Mouse (Mus musculus) myocyte (in vitro differentiated cells): Measurements from ENCODE around the gene Blvrb. TPM values are rescaled to one million over a fixed set of nuclear protein-coding genes. Genes with fewer than 3 reads are reported as not detected.
"Not testable (repeated sequence)": the region's sequence is repeated elsewhere in the genome, so short reads cannot be mapped to it uniquely, and the experiment has no call there.

ENCODE experiments used
- H3K27me3 ChIP-seq: one replicate; pipeline ENCODE4 v1.6.1; 2011; ENCODE audit not compliant: control insufficient read depth, insufficient read depth, insufficient read length
- H3K36me3 ChIP-seq: one replicate; pipeline ENCODE4 v1.6.1; 2011; ENCODE audit not compliant: control insufficient read depth, insufficient read depth
- H3K4me2 ChIP-seq: one replicate; pipeline ENCODE4 v1.6.1; 2011; ENCODE audit warnings: low read depth, control low read depth
- H3K4me3 ChIP-seq: one replicate; pipeline ENCODE4 v1.5.1; 2011; ENCODE audit warnings: mild to moderate bottlenecking, control low read depth, moderate library complexity
- H3K79me2 ChIP-seq: one replicate; pipeline ENCODE4 v1.6.1; 2011; ENCODE audit not compliant: control insufficient read depth, insufficient read depth
- H3ac ChIP-seq: one replicate; pipeline ENCODE4 v1.6.1; 2011; ENCODE audit not compliant: control insufficient read depth, insufficient read length
- CEBPB ChIP-seq: IDR thresholded peaks from 2 replicates; pipeline ENCODE4 v1.6.1; 2011; ENCODE audit warnings: mild to moderate bottlenecking, moderate library complexity; ENCODE audit not compliant: poor library complexity, insufficient read depth, severe bottlenecking
- E2F4 ChIP-seq: IDR thresholded peaks from one replicate; pipeline ENCODE4 v1.6.1; 2011; ENCODE audit warnings: mild to moderate bottlenecking, control low read depth, moderate library complexity; ENCODE audit not compliant: insufficient read depth
- MAX ChIP-seq: IDR thresholded peaks from one replicate; pipeline ENCODE4 v1.6.1; 2011; ENCODE audit warnings: low read depth, mild to moderate bottlenecking, control low read depth
- MYOD1 ChIP-seq, 3 experiments: IDR thresholded peaks; one replicate each; pipeline ENCODE4 v1.6.1; 2011; ENCODE audit warnings: control low read depth in 2 of 3, low read depth in 2 of 3, mild to moderate bottlenecking in 2 of 3, moderate library complexity in 1 of 3; ENCODE audit not compliant: insufficient read length in 2 of 3, control insufficient read depth in 1 of 3
- MYOG ChIP-seq, 3 experiments: IDR thresholded peaks; one replicate each; pipeline ENCODE4 v1.6.1; 2011; ENCODE audit warnings: control low read depth in 2 of 3, low read depth in 2 of 3, mild to moderate bottlenecking in 2 of 3; ENCODE audit not compliant: insufficient read length in 2 of 3, control insufficient read depth in 1 of 3, insufficient read depth in 1 of 3
- POLR2A ChIP-seq: IDR thresholded peaks from one replicate; pipeline ENCODE4 v1.6.1; 2011; ENCODE audit warnings: low read depth, mild to moderate bottlenecking, control low read depth, moderate library complexity; ENCODE audit not compliant: insufficient read length
- POLR2AphosphoS2 ChIP-seq: IDR thresholded peaks from one replicate; pipeline ENCODE4 v1.6.1; 2011; ENCODE audit warnings: low read depth, control low read depth; ENCODE audit not compliant: insufficient read length
- REST ChIP-seq: IDR thresholded peaks from one replicate; pipeline ENCODE4 v1.6.1; 2011; ENCODE audit warnings: mild to moderate bottlenecking, control low read depth, moderate library complexity; ENCODE audit not compliant: insufficient read depth, insufficient read length
- SRF ChIP-seq: IDR thresholded peaks from one replicate; pipeline ENCODE4 v1.6.1; 2011; ENCODE audit warnings: low read depth; ENCODE audit not compliant: control insufficient read depth, insufficient read length
- TCF12 ChIP-seq: IDR thresholded peaks from one replicate; pipeline ENCODE4 v1.6.1; 2011; ENCODE audit warnings: mild to moderate bottlenecking, control low read depth; ENCODE audit not compliant: poor library complexity, insufficient read depth, severe bottlenecking
- TCF3 ChIP-seq: IDR thresholded peaks from one replicate; pipeline ENCODE4 v1.6.1; 2011; ENCODE audit warnings: low read depth, control low read depth; ENCODE audit not compliant: insufficient read length
- USF1 ChIP-seq: IDR thresholded peaks from one replicate; pipeline ENCODE4 v1.6.1; 2011; ENCODE audit warnings: low read depth, mild to moderate bottlenecking, control low read depth, moderate library complexity
- polyA plus RNA-seq: library from polyadenylated mRNA; unstranded; fragments of >200 nt; fragmentation: generic; extraction: Trizol; gene quantifications from one replicate; pipeline ENCODE4 v1.2.1, GENCODE M21; 2012; ENCODE audit warnings: missing spikeins

Blvrb gene
- polyA plus RNA-seq, 1 experiment: 58.4 TPM

GRCm38 (mm10) chr7:27493450-27493849, 45.7 kb downstream of the Blvrb start:
- Histone ChIP-seq H3K79me2 (peaks cover 15% of the 10 kb centered on the region), H3K4me3 (no peak overlapping the region), H3K4me2 (no peak overlapping the region), H3K27me3 (no peaks in the 10 kb centered on the region), H3ac (no peak overlapping the region), H3K36me3 (no peaks in the 10 kb centered on the region)
- TF ChIP-seq REST (no peak), MAX (no peak), SRF (no peak), TCF3 (no peak), E2F4 (no peak), MYOG (IDR thresholded peaks at IDR 0.05; ENCODE audit: control insufficient read depth in 1 of 3, insufficient read depth in 1 of 3, insufficient read length in 2 of 3, low read depth in 2 of 3) (no peak)

GRCm38 (mm10) chr7:27494659-27495367, 47.0 kb downstream of the Blvrb start:
- H3K4me2 ChIP-seq, H3K4me3 ChIP-seq, H3K79me2 ChIP-seq, H3ac ChIP-seq, H3K27me3 ChIP-seq, H3K36me3 ChIP-seq: not testable (repeated sequence)

- Histone ChIP-seq H3ac (no peak within 1 kb of the TSS), H3K36me3 (no peaks in the 10 kb centered on the region), H3K4me2 (no peak within 1 kb of the TSS), H3K27me3 (no peaks in the 10 kb centered on the region), H3K4me3 (no peak within 1 kb of the TSS), H3K79me2 (no peaks in the 10 kb centered on the region)
- TF ChIP-seq MAX (no peak), TCF12 (no peak), TCF3 (no peak), POLR2AphosphoS2 (no peak), POLR2A (no peak), REST (no peak)
Measured at GRCm38 (mm10) chr7:27499036-27499435, 51.3 kb downstream of the Blvrb start, which contains the start of gene Prx. TSS of gene Prx (plus strand) at chr7:27499324.

- no peak for TF ChIP-seq TCF3
- TF ChIP-seq MAX: no peak
- peak; percentile 43 to 88 (median 62) for TF ChIP-seq MYOD1 (IDR thresholded peaks at IDR 0.05; ENCODE audit: control insufficient read depth in 1 of 3, insufficient read length in 2 of 3, low read depth in 2 of 3)
- TF ChIP-seq MYOG (IDR thresholded peaks at IDR 0.05; ENCODE audit: control insufficient read depth in 1 of 3, insufficient read depth in 1 of 3, insufficient read length in 2 of 3, low read depth in 2 of 3): peak; percentile 34 to 93 (median 80)
- no peak for TF ChIP-seq SRF
- TF ChIP-seq REST: no peak
- TF ChIP-seq USF1: no peak
- no peak for TF ChIP-seq TCF12
- TF ChIP-seq POLR2A: no peak
- no peak for TF ChIP-seq E2F4
- TF ChIP-seq POLR2AphosphoS2: no peak
- no peak for TF ChIP-seq CEBPB
- H3K79me2 ChIP-seq: no peaks in the 10 kb centered on the region
Measured at GRCm38 (mm10) chr7:27501620-27502019, 53.8 kb downstream of the Blvrb start.

GRCm38 (mm10) chr7:27506765-27507370, 59.1 kb downstream of the Blvrb start:
- no peak for TF ChIP-seq USF1
- TF ChIP-seq MYOG (IDR thresholded peaks at IDR 0.05; ENCODE audit: control insufficient read depth in 1 of 3, insufficient read depth in 1 of 3, insufficient read length in 2 of 3, low read depth in 2 of 3): peak in 2 of 3 experiments; percentile 5 to 48
- TF ChIP-seq MYOD1 (IDR thresholded peaks at IDR 0.05; ENCODE audit: control insufficient read depth in 1 of 3, insufficient read length in 2 of 3, low read depth in 2 of 3): peak in 1 of 3 experiments; percentile 34

More at GRCm38 (mm10) chr7:27501620-27502019, 53.8 kb downstream of the Blvrb start:
- no peak overlapping the region for H3K4me3 ChIP-seq
- no peak overlapping the region for H3ac ChIP-seq
- H3K27me3 ChIP-seq: no peaks in the 10 kb centered on the region
- no peaks in the 10 kb centered on the region for H3K36me3 ChIP-seq
- no peak overlapping the region for H3K4me2 ChIP-seq

More at GRCm38 (mm10) chr7:27506765-27507370, 59.1 kb downstream of the Blvrb start:
- Histone ChIP-seq H3K36me3 (no peaks in the 10 kb centered on the region), H3ac (no peak overlapping the region), H3K4me3 (peak overlapping the region; percentile 34), H3K79me2 (peaks cover 5% of the 10 kb centered on the region), H3K27me3 (no peaks in the 10 kb centered on the region), H3K4me2 (peak overlapping the region; percentile 100)
